Mouse (Mus musculus): ENCODE measurements at regions not wholly inside any gene's neighbourhood (a gene's known extent, or its start where the extent isn't known, plus 50 kb on each side); places are given as distances from the start of the nearest gene placed in this dataset.

GRCm38 (mm10) chr12:25323171-25323570 is 226.2 kb upstream of the Id2 start:
- no peak for TF ChIP-seq CTCF (IDR thresholded peaks at IDR 0.05; ENCODE audit: low read depth)
- no peak overlapping the region for H3K4me2 ChIP-seq (ENCODE audit: low read depth)
- no peaks in the 10 kb centered on the region for H3K9me3 ChIP-seq (ENCODE audit: low read length)
- 95% methylated on average over 1 of the region's 1 CpGs for WGBS
- no peak overlapping the region for H3K4me3 ChIP-seq (ENCODE audit: low read depth, low read length)
- no peaks in the 10 kb centered on the region for H3K4me1 ChIP-seq (ENCODE audit: insufficient read depth)
- H3K36me3 ChIP-seq (ENCODE audit: insufficient read depth): no peaks in the 10 kb centered on the region
- no peak overlapping the region for H3K9ac ChIP-seq
- ATAC-seq (no peak), DNase-seq (no peak)
- no peak overlapping the region for H3K27ac ChIP-seq (ENCODE audit: low read depth, low read length)
- no peaks in the 10 kb centered on the region for H3K27me3 ChIP-seq (ENCODE audit: insufficient read depth, low read length)

DNA sequence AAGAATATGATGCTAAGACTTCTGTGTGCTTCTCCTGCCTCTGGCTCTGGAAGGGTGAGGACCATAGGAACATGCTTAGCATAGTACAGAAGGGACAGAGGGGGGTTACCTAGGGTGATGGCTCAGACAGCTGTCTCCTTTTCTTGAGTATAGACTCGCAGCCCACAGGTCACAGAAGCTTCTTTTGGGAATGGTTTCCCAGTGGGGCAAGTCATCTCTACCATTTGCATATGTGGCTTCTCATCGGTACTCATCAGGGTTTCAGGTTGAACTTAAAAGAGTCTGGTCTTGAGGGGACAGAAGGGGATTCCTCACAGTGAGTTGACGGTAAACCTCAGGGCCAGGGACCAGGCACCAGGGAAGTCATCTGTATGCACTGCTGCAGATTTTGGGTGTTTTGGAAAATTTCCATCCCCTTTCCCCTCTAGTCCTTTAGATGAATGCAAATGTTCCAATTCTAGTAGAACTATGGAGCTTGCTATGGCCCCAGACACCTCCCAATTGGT is 223.4 kb upstream of the Id2 start:
- no peak overlapping the region for H3K27ac ChIP-seq (ENCODE audit: low read depth, low read length)
- TF ChIP-seq CTCF (IDR thresholded peaks at IDR 0.05; ENCODE audit: low read depth): no peak
- no peak overlapping the region for H3K9ac ChIP-seq
- H3K4me2 ChIP-seq (ENCODE audit: low read depth): no peak overlapping the region
- no peaks in the 10 kb centered on the region for H3K36me3 ChIP-seq (ENCODE audit: insufficient read depth)
- no peaks in the 10 kb centered on the region for H3K4me1 ChIP-seq (ENCODE audit: insufficient read depth)
- no peaks in the 10 kb centered on the region for H3K27me3 ChIP-seq (ENCODE audit: insufficient read depth, low read length)
- no peaks in the 10 kb centered on the region for H3K9me3 ChIP-seq (ENCODE audit: low read length)
- no peak for ATAC-seq
- H3K4me3 ChIP-seq (ENCODE audit: low read depth, low read length): no peak overlapping the region
- DNase-seq: no peak
- WGBS: 94% methylated on average over 3 of the region's 3 CpGs

- Histone ChIP-seq H3K9me3 (ENCODE audit: low read length) (no peaks in the 10 kb centered on the region), H3K36me3 (ENCODE audit: insufficient read depth) (no peaks in the 10 kb centered on the region), H3K27ac (ENCODE audit: low read depth, low read length) (no peak overlapping the region), H3K27me3 (ENCODE audit: insufficient read depth, low read length) (no peaks in the 10 kb centered on the region), H3K9ac (no peak overlapping the region), H3K4me1 (ENCODE audit: insufficient read depth) (no peaks in the 10 kb centered on the region), H3K4me3 (ENCODE audit: low read depth, low read length) (no peak overlapping the region), H3K4me2 (ENCODE audit: low read depth) (no peak overlapping the region)
- no peak for TF ChIP-seq CTCF (IDR thresholded peaks at IDR 0.05; ENCODE audit: low read depth)
- WGBS: 89% methylated on average over 2 of the region's 2 CpGs
- ATAC-seq (no peak), DNase-seq (no peak)
Measured at GRCm38 (mm10) chr12:25319846-25320245, 222.9 kb upstream of the Id2 start.

DNA sequence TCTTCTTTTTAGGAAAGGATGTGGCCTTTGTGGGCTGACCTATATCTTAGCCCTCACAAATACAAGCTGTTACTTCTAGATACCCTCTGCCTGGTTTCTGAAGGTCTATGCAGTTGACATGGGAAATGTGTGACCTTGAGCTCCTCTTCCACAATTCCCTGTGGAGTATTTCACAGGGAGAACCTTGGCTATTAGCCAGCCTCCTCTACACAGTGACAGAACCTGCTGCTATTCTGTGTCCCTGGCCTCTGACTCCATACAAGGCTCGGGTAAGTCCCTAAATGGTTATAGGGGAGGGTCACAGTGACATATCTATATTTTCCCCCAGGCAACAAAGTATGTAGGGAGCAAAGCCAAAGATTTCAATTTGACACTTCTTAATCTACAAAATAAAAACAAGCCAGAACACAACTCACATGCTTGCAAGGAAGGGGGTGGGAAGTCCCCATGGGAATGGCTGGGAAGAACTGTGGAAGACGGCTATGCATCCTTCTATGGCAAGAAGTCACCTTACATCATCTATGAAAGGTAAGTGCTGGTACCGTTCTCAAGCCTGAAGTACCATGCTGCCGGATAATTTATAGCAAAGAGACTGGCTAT is 221.2 kb upstream of the Id2 start:
- no peak for TF ChIP-seq CTCF (IDR thresholded peaks at IDR 0.05; ENCODE audit: low read depth)
- Histone ChIP-seq H3K36me3 (ENCODE audit: insufficient read depth) (no peaks in the 10 kb centered on the region), H3K27me3 (ENCODE audit: insufficient read depth, low read length) (no peaks in the 10 kb centered on the region), H3K4me3 (ENCODE audit: low read depth, low read length) (no peak overlapping the region), H3K27ac (ENCODE audit: low read depth, low read length) (no peak overlapping the region), H3K9me3 (ENCODE audit: low read length) (no peaks in the 10 kb centered on the region), H3K4me2 (ENCODE audit: low read depth) (no peak overlapping the region), H3K9ac (no peak overlapping the region), H3K4me1 (ENCODE audit: insufficient read depth) (no peaks in the 10 kb centered on the region)
- ATAC-seq (no peak), DNase-seq (no peak)
- WGBS: 76% methylated on average over 4 of the region's 4 CpGs

- ATAC-seq (no peak), DNase-seq (no peak)
- Histone ChIP-seq H3K4me1 (ENCODE audit: insufficient read depth) (no peaks in the 10 kb centered on the region), H3K4me3 (ENCODE audit: low read depth, low read length) (no peak overlapping the region), H3K9me3 (ENCODE audit: low read length) (no peaks in the 10 kb centered on the region), H3K9ac (no peak overlapping the region), H3K36me3 (ENCODE audit: insufficient read depth) (no peaks in the 10 kb centered on the region), H3K27ac (ENCODE audit: low read depth, low read length) (no peak overlapping the region), H3K4me2 (ENCODE audit: low read depth) (no peak overlapping the region), H3K27me3 (ENCODE audit: insufficient read depth, low read length) (no peaks in the 10 kb centered on the region)
- 93% methylated on average over 1 of the region's 1 CpGs for WGBS
- no peak for TF ChIP-seq CTCF (IDR thresholded peaks at IDR 0.05; ENCODE audit: low read depth)
Measured at GRCm38 (mm10) chr12:25315969-25316368, 219.0 kb upstream of the Id2 start.

DNA sequence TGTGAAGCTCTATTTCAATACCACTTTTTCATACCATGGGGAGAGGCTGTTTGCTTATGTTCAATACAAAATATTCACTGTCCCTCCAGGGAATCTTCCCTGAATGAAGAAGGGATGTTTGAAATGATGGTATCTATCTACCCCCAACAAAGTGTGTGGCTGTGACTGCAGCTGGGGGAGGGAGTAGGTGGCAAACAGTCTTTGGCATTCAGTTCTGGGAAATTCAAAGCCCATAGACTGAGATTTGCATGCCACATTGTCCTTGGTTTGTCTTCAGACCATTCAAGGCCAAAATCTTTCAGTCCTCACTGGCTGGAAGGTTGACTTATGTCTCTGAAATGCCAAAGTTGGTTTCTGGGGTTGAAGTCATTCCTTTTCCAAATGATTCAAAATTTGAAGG is 216.3 kb upstream of the Id2 start:
- Histone ChIP-seq H3K9ac (no peak overlapping the region), H3K4me3 (ENCODE audit: low read depth, low read length) (no peak overlapping the region), H3K36me3 (ENCODE audit: insufficient read depth) (no peaks in the 10 kb centered on the region), H3K27ac (ENCODE audit: low read depth, low read length) (no peak overlapping the region), H3K4me2 (ENCODE audit: low read depth) (no peak overlapping the region), H3K27me3 (ENCODE audit: insufficient read depth, low read length) (no peaks in the 10 kb centered on the region), H3K9me3 (ENCODE audit: low read length) (no peaks in the 10 kb centered on the region), H3K4me1 (ENCODE audit: insufficient read depth) (no peaks in the 10 kb centered on the region)
- TF ChIP-seq CTCF (IDR thresholded peaks at IDR 0.05; ENCODE audit: low read depth): no peak
- DNase-seq: no peak
- no peak for ATAC-seq

GRCm38 (mm10) chr12:25312390-25312789 is 215.4 kb upstream of the Id2 start:
- Histone ChIP-seq H3K27me3 (ENCODE audit: insufficient read depth, low read length) (no peaks in the 10 kb centered on the region), H3K4me2 (ENCODE audit: low read depth) (no peak overlapping the region), H3K9ac (no peak overlapping the region), H3K27ac (ENCODE audit: low read depth, low read length) (no peak overlapping the region), H3K9me3 (ENCODE audit: low read length) (no peaks in the 10 kb centered on the region), H3K4me3 (ENCODE audit: low read depth, low read length) (no peak overlapping the region), H3K36me3 (ENCODE audit: insufficient read depth) (no peaks in the 10 kb centered on the region), H3K4me1 (ENCODE audit: insufficient read depth) (no peaks in the 10 kb centered on the region)
- no peak for TF ChIP-seq CTCF (IDR thresholded peaks at IDR 0.05; ENCODE audit: low read depth)
- DNase-seq (no peak), ATAC-seq (no peak)
- 91% methylated on average over 2 of the region's 2 CpGs for WGBS

All from forebrain, postnatal 0 days (tissue).